Mouse (Mus musculus): Measurements from ENCODE around the gene Zbtb40. TPM values are rescaled to one million over a fixed set of nuclear protein-coding genes. Genes with fewer than 3 reads are reported as not detected.

Gene Zbtb40
- polyA plus RNA-seq, 1 experiment from 2014 or later: 6.7 TPM

DNA sequence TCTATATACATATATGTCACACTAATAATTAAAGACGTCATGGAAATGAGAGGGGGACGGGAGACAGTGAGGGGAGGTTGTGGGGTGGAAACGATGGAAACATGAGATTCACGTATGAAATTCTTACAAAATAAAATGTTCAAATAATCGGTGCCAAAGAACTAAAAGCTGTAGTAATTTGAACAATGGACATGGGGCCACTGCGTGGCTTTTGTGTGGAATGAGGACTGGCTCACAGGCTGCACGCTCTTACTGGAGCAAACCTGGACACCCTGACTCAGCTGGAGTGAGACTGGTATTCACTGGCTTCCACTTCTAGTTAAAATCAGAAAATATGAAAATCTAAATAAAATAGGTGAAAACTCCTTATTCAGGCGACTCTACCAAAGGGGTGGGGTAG is 6.6 kb downstream of the Zbtb40 start:
- H3K27me3 ChIP-seq (ENCODE audit: control insufficient read depth, insufficient read depth, low read length): no peaks in the 10 kb centered on the region
- H3K9me3 ChIP-seq (ENCODE audit: control insufficient read depth, low read length): no peaks in the 10 kb centered on the region
- no peaks in the 10 kb centered on the region for H3K4me1 ChIP-seq (replicated peaks; ENCODE audit: control insufficient read depth, insufficient read depth, low read length)
- H3K36me3 ChIP-seq (ENCODE audit: control insufficient read depth, insufficient read depth, low read length): no peaks in the 10 kb centered on the region
- no peak overlapping the region for H3K4me3 ChIP-seq (ENCODE audit: low read depth, low read length)
- no peak for ATAC-seq (replicated peaks; ENCODE audit: low FRiP score)
- no peak overlapping the region for H3K9ac ChIP-seq (ENCODE audit: low read length)
- H3K27ac ChIP-seq (ENCODE audit: low read depth, low read length): no peak overlapping the region
- no peak for DNase-seq (ENCODE audit: low spot score)
- no peak overlapping the region for H3K4me2 ChIP-seq (ENCODE audit: low read depth, low read length, severe bottlenecking)
- WGBS: 89% methylated on average over 8 of the region's 8 CpGs

DNA sequence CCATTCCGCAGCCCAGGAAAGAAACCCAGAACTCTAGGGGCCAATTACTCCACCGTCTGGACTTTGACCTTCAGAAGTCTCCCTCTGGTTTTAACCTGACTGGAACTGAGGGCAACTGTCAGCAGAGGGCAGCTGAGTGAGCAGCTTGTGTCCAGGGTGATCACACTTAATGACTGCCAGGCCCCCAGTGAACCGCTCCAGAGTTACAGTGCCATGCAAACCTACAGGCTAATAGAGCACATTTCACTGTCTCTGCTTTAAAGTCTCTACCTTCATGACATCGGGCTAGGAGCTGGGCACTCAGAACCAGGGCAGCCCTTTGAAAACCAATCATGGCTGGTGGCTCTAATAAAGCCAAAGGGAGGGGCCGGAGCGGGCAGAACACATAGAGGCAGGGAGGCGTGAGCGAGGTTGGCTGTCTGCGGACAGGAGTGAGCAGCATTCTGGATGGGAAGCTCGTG is 7.4 kb downstream of the Zbtb40 start:
- DNase-seq (ENCODE audit: low spot score) (no peak), ATAC-seq (replicated peaks; ENCODE audit: low FRiP score) (no peak)
- no peak overlapping the region for H3K27ac ChIP-seq (ENCODE audit: low read depth, low read length)
- no peak overlapping the region for H3K9ac ChIP-seq (ENCODE audit: low read length)
- no peaks in the 10 kb centered on the region for H3K4me1 ChIP-seq (replicated peaks; ENCODE audit: control insufficient read depth, insufficient read depth, low read length)
- no peaks in the 10 kb centered on the region for H3K9me3 ChIP-seq (ENCODE audit: control insufficient read depth, low read length)
- no peak overlapping the region for H3K4me2 ChIP-seq (ENCODE audit: low read depth, low read length, severe bottlenecking)
- H3K4me3 ChIP-seq (ENCODE audit: low read depth, low read length): no peak overlapping the region
- H3K27me3 ChIP-seq (ENCODE audit: control insufficient read depth, insufficient read depth, low read length): no peaks in the 10 kb centered on the region
- no peaks in the 10 kb centered on the region for H3K36me3 ChIP-seq (ENCODE audit: control insufficient read depth, insufficient read depth, low read length)
- 71% methylated on average over 10 of the region's 10 CpGs for WGBS

DNA sequence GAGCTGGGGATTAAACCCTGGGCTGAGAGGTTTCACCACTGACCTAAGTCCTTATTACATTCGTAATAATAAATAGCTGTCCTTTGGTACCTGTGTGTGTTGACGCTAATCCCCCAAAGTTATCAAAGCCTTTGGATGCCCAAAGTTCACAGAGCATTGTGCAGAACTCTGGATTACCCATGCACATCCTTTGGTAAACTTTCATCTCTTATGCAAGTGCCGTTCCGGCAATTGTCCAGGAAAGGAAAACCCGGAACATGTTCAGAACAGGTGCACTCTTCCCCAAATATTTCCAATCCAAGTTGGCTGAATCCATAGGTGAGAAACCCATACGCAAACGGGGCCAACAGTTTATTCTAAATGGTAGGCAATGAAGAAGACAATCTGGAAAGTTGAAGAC is 9.2 kb downstream of the Zbtb40 start:
- WGBS: 95% methylated on average over 7 of the region's 7 CpGs
- H3K9me3 ChIP-seq (ENCODE audit: control insufficient read depth, low read length): no peaks in the 10 kb centered on the region
- no peaks in the 10 kb centered on the region for H3K36me3 ChIP-seq (ENCODE audit: control insufficient read depth, insufficient read depth, low read length)
- no peak overlapping the region for H3K9ac ChIP-seq (ENCODE audit: low read length)
- H3K27me3 ChIP-seq (ENCODE audit: control insufficient read depth, insufficient read depth, low read length): no peaks in the 10 kb centered on the region
- no peak for ATAC-seq (replicated peaks; ENCODE audit: low FRiP score)
- no peak for DNase-seq (ENCODE audit: low spot score)
- H3K27ac ChIP-seq (ENCODE audit: low read depth, low read length): no peak overlapping the region
- H3K4me2 ChIP-seq (ENCODE audit: low read depth, low read length, severe bottlenecking): no peak overlapping the region
- H3K4me1 ChIP-seq (replicated peaks; ENCODE audit: control insufficient read depth, insufficient read depth, low read length): no peaks in the 10 kb centered on the region
- no peak overlapping the region for H3K4me3 ChIP-seq (ENCODE audit: low read depth, low read length)

GRCm38 (mm10) chr4:137038501-137038900 is 10.1 kb downstream of the Zbtb40 start:
- H3K9ac ChIP-seq (ENCODE audit: low read length): no peak overlapping the region
- ATAC-seq (replicated peaks; ENCODE audit: low FRiP score) (no peak), DNase-seq (ENCODE audit: low spot score) (no peak)
- no peaks in the 10 kb centered on the region for H3K36me3 ChIP-seq (ENCODE audit: control insufficient read depth, insufficient read depth, low read length)
- H3K9me3 ChIP-seq (ENCODE audit: control insufficient read depth, low read length): no peaks in the 10 kb centered on the region
- no peaks in the 10 kb centered on the region for H3K27me3 ChIP-seq (ENCODE audit: control insufficient read depth, insufficient read depth, low read length)
- WGBS: 63% methylated on average over 3 of the region's 3 CpGs
- H3K4me1 ChIP-seq (replicated peaks; ENCODE audit: control insufficient read depth, insufficient read depth, low read length): no peaks in the 10 kb centered on the region
- no peak overlapping the region for H3K27ac ChIP-seq (ENCODE audit: low read depth, low read length)
- H3K4me2 ChIP-seq (ENCODE audit: low read depth, low read length, severe bottlenecking): no peak overlapping the region
- no peak overlapping the region for H3K4me3 ChIP-seq (ENCODE audit: low read depth, low read length)

DNA sequence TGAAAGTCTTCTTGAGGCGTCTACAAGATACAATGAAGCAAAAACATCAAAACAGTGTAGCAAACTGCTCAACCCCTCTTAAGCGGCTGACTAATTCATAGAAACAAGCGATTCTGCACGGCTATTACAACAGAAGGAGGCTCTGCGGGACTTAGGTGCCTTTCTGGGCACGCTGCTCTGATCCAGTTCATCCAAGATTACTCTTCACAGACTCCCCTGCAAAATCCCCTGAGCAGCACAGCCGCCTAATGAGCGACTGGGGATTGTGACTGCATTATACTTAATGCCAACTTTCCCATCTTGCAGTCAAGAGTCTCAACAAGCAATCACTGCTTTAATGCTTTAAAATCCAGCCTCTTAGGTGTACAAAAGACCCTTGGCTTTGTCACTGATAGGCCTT is 10.5 kb downstream of the Zbtb40 start:
- no peak overlapping the region for H3K9ac ChIP-seq (ENCODE audit: low read length)
- no peak overlapping the region for H3K4me2 ChIP-seq (ENCODE audit: low read depth, low read length, severe bottlenecking)
- DNase-seq (ENCODE audit: low spot score): no peak
- no peak overlapping the region for H3K4me3 ChIP-seq (ENCODE audit: low read depth, low read length)
- no peaks in the 10 kb centered on the region for H3K27me3 ChIP-seq (ENCODE audit: control insufficient read depth, insufficient read depth, low read length)
- no peak overlapping the region for H3K27ac ChIP-seq (ENCODE audit: low read depth, low read length)
- H3K36me3 ChIP-seq (ENCODE audit: control insufficient read depth, insufficient read depth, low read length): no peaks in the 10 kb centered on the region
- 24% methylated on average over 8 of the region's 8 CpGs for WGBS
- no peaks in the 10 kb centered on the region for H3K4me1 ChIP-seq (replicated peaks; ENCODE audit: control insufficient read depth, insufficient read depth, low read length)
- H3K9me3 ChIP-seq (ENCODE audit: control insufficient read depth, low read length): no peaks in the 10 kb centered on the region
- ATAC-seq (replicated peaks; ENCODE audit: low FRiP score): no peak

- Histone ChIP-seq H3K9ac (ENCODE audit: low read length) (no peak overlapping the region), H3K27me3 (ENCODE audit: control insufficient read depth, insufficient read depth, low read length) (no peaks in the 10 kb centered on the region), H3K4me2 (ENCODE audit: low read depth, low read length, severe bottlenecking) (no peak overlapping the region), H3K36me3 (ENCODE audit: control insufficient read depth, insufficient read depth, low read length) (no peaks in the 10 kb centered on the region), H3K4me3 (ENCODE audit: low read depth, low read length) (no peak overlapping the region), H3K27ac (ENCODE audit: low read depth, low read length) (no peak overlapping the region), H3K9me3 (ENCODE audit: control insufficient read depth, low read length) (no peaks in the 10 kb centered on the region), H3K4me1 (replicated peaks; ENCODE audit: control insufficient read depth, insufficient read depth, low read length) (no peaks in the 10 kb centered on the region)
- ATAC-seq (replicated peaks; ENCODE audit: low FRiP score) (no peak), DNase-seq (ENCODE audit: low spot score) (no peak)
- 79% methylated on average over 7 of the region's 7 CpGs for WGBS
Observed at GRCm38 (mm10) chr4:137033115-137033887, 15.3 kb downstream of the Zbtb40 start.

GRCm38 (mm10) chr4:137032456-137032855 is 16.1 kb downstream of the Zbtb40 start:
- no peak overlapping the region for H3K4me2 ChIP-seq (ENCODE audit: low read depth, low read length, severe bottlenecking)
- no peak overlapping the region for H3K27ac ChIP-seq (ENCODE audit: low read depth, low read length)
- no peak overlapping the region for H3K4me3 ChIP-seq (ENCODE audit: low read depth, low read length)
- ATAC-seq (replicated peaks; ENCODE audit: low FRiP score) (no peak), DNase-seq (ENCODE audit: low spot score) (no peak)
- H3K27me3 ChIP-seq (ENCODE audit: control insufficient read depth, insufficient read depth, low read length): no peaks in the 10 kb centered on the region
- H3K36me3 ChIP-seq (ENCODE audit: control insufficient read depth, insufficient read depth, low read length): no peaks in the 10 kb centered on the region
- H3K9ac ChIP-seq (ENCODE audit: low read length): no peak overlapping the region
- H3K9me3 ChIP-seq (ENCODE audit: control insufficient read depth, low read length): no peaks in the 10 kb centered on the region
- H3K4me1 ChIP-seq (replicated peaks; ENCODE audit: control insufficient read depth, insufficient read depth, low read length): no peaks in the 10 kb centered on the region
- WGBS: 85% methylated on average over 4 of the region's 4 CpGs

DNA sequence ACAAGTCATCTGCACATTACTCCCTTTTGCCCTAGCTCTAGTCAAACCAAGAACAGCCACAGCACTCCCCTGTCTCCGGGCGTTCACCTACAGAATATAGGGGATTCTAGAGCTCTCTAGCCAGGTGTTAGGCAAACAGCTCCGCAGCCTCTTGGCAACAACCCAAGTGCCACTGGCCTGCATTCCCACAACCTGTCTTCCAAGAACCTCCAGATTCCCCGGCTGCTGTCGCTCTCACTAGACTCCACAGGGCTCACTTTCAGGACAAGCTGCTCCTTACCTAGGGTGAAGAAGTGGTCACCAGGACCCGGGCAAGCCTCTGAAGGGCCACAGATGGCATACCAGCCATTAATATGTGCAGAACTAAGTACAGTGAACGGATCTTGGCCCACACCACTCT is 17.3 kb downstream of the Zbtb40 start:
- Histone ChIP-seq H3K27ac (ENCODE audit: low read depth, low read length) (no peak overlapping the region), H3K4me2 (ENCODE audit: low read depth, low read length, severe bottlenecking) (no peak overlapping the region), H3K27me3 (ENCODE audit: control insufficient read depth, insufficient read depth, low read length) (no peaks in the 10 kb centered on the region), H3K9ac (ENCODE audit: low read length) (no peak overlapping the region), H3K36me3 (ENCODE audit: control insufficient read depth, insufficient read depth, low read length) (no peaks in the 10 kb centered on the region), H3K9me3 (ENCODE audit: control insufficient read depth, low read length) (no peaks in the 10 kb centered on the region), H3K4me3 (ENCODE audit: low read depth, low read length) (no peak overlapping the region), H3K4me1 (replicated peaks; ENCODE audit: control insufficient read depth, insufficient read depth, low read length) (no peaks in the 10 kb centered on the region)
- DNase-seq (ENCODE audit: low spot score) (no peak), ATAC-seq (replicated peaks; ENCODE audit: low FRiP score) (no peak)
- WGBS: 92% methylated on average over 7 of the region's 7 CpGs

DNA sequence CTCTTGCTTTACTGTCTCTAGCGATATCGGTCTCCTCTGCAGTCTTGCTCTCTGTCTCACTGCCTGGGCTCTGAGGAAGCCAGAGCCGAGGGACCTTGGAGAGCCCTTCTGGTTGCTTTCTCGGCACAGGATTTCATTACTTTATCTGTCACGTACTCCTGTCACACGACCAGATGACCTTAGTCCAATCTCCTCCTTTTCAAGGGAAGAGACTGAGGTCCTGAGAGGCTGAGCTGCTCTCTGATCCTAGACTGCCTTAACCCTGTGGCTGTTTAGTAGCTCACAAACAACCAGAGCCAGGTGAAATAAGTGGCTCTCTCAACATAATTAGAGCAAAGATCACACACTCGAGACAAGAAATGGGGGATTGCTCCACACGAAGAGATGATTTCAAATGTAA is 19.3 kb downstream of the Zbtb40 start:
- DNase-seq (ENCODE audit: low spot score) (no peak), ATAC-seq (replicated peaks; ENCODE audit: low FRiP score) (no peak)
- Histone ChIP-seq H3K27ac (ENCODE audit: low read depth, low read length) (no peak overlapping the region), H3K4me3 (ENCODE audit: low read depth, low read length) (no peak overlapping the region), H3K36me3 (ENCODE audit: control insufficient read depth, insufficient read depth, low read length) (no peaks in the 10 kb centered on the region), H3K4me1 (replicated peaks; ENCODE audit: control insufficient read depth, insufficient read depth, low read length) (no peaks in the 10 kb centered on the region), H3K27me3 (ENCODE audit: control insufficient read depth, insufficient read depth, low read length) (no peaks in the 10 kb centered on the region), H3K4me2 (ENCODE audit: low read depth, low read length, severe bottlenecking) (no peak overlapping the region), H3K9ac (ENCODE audit: low read length) (no peak overlapping the region), H3K9me3 (ENCODE audit: control insufficient read depth, low read length) (no peaks in the 10 kb centered on the region)
- 81% methylated on average over 8 of the region's 8 CpGs for WGBS
